Mouse (Mus musculus): ENCODE results near the gene Ccdc80. TPM values are rescaled to one million over a fixed set of nuclear protein-coding genes. Genes with fewer than 3 reads are reported as not detected.

Ccdc80 gene
- total RNA-seq (2021) = 10 to 100 TPM; 10.3 to 13.2 TPM
- long read RNA-seq, partial matches to known transcripts = 13 of 18 reads
- long read RNA-seq, other reads (novel, unspliced or antisense) = 1 of 18 reads

GRCm38 (mm10) chr16:45093137-45093731 lies at the start of gene Ccdc80:
Ccdc80 (plus strand) TSS chr16:45093402.
- DNase-seq (ENCODE audit: low spot score in 2 of 2) = no peak

GRCm38 (mm10) chr16:45044844-45045243 lies 48.4 kb upstream of the Ccdc80 start:
- DNase-seq (ENCODE audit: low spot score in 2 of 2) = no peak

GRCm38 (mm10) chr16:45057222-45057621 lies 36.0 kb upstream of the Ccdc80 start:
- no peak for DNase-seq (ENCODE audit: low spot score in 2 of 2)

GRCm38 (mm10) chr16:45057922-45058321 lies 35.3 kb upstream of the Ccdc80 start:
- DNase-seq (ENCODE audit: low spot score in 2 of 2) = no peak

- no peak for DNase-seq (ENCODE audit: low spot score in 2 of 2)
Observed at GRCm38 (mm10) chr16:45061140-45061539, 32.1 kb upstream of the Ccdc80 start.

- DNase-seq (ENCODE audit: low spot score in 2 of 2) = no peak
Observed at GRCm38 (mm10) chr16:45070383-45071083, 22.7 kb upstream of the Ccdc80 start.

GRCm38 (mm10) chr16:45071424-45071823 lies 21.8 kb upstream of the Ccdc80 start:
- no peak for DNase-seq (ENCODE audit: low spot score in 2 of 2)

GRCm38 (mm10) chr16:45077517-45078080 lies 15.6 kb upstream of the Ccdc80 start:
- DNase-seq (ENCODE audit: low spot score in 2 of 2) = no peak

- no peak for DNase-seq (ENCODE audit: low spot score in 2 of 2)
Observed at GRCm38 (mm10) chr16:45079322-45079721, 13.9 kb upstream of the Ccdc80 start.

- DNase-seq (ENCODE audit: low spot score in 2 of 2) = no peak
Observed at GRCm38 (mm10) chr16:45088842-45089241, 4.4 kb upstream of the Ccdc80 start.

GRCm38 (mm10) chr16:45090005-45090404 lies 3.2 kb upstream of the Ccdc80 start:
- peak; percentile 83 to 87 for DNase-seq (ENCODE audit: low spot score in 2 of 2)

- peak in 1 of 2 experiments; percentile 17 for DNase-seq (ENCODE audit: low spot score in 2 of 2)
Observed at GRCm38 (mm10) chr16:45094136-45094756, 1.0 kb downstream of the Ccdc80 start.

- DNase-seq (ENCODE audit: low spot score in 2 of 2) = no peak
Observed at GRCm38 (mm10) chr16:45095030-45095429, 1.8 kb downstream of the Ccdc80 start.

- peak in 1 of 2 experiments; percentile 47 for DNase-seq (ENCODE audit: low spot score in 2 of 2)
Observed at GRCm38 (mm10) chr16:45095561-45096482, 2.6 kb downstream of the Ccdc80 start.

GRCm38 (mm10) chr16:45097467-45097866 lies 4.3 kb downstream of the Ccdc80 start:
- no peak for DNase-seq (ENCODE audit: low spot score in 2 of 2)

GRCm38 (mm10) chr16:45098186-45098885 lies 5.1 kb downstream of the Ccdc80 start:
- DNase-seq (ENCODE audit: low spot score in 2 of 2) = peak in 1 of 2 experiments; percentile 22

- peak in 1 of 2 experiments; percentile 26 for DNase-seq (ENCODE audit: low spot score in 2 of 2)
Observed at GRCm38 (mm10) chr16:45098886-45099210, 5.6 kb downstream of the Ccdc80 start.

- no peak for DNase-seq (ENCODE audit: low spot score in 2 of 2)
Observed at GRCm38 (mm10) chr16:45100892-45101291, 7.7 kb downstream of the Ccdc80 start.

- DNase-seq (ENCODE audit: low spot score in 2 of 2) = no peak
Observed at GRCm38 (mm10) chr16:45104993-45105392, 11.8 kb downstream of the Ccdc80 start.

GRCm38 (mm10) chr16:45108203-45108878 lies 15.1 kb downstream of the Ccdc80 start:
- no peak for DNase-seq (ENCODE audit: low spot score in 2 of 2)

All from layer of hippocampus, postnatal 10 days (tissue).